Mouse (Mus musculus): ENCODE measurements at regions not wholly inside any gene's neighbourhood (a gene's known extent, or its start where the extent isn't known, plus 50 kb on each side); places are given as distances from the start of the nearest gene placed in this dataset.

GRCm38 (mm10) chr1:73112711-73113110, 97.0 kb upstream of the Tnp1 start:
- no peak overlapping the region for H3K4me3 ChIP-seq
- no peak for ATAC-seq (ENCODE audit: borderline replicate concordance, extremely low read depth, low FRiP score, low TSS enrichment)
- H3K27me3 ChIP-seq = no peaks in the 10 kb centered on the region
- H3K4me2 ChIP-seq = no peak overlapping the region
- H3K9ac ChIP-seq = no peak overlapping the region
- 70% methylated on average over 3 of the region's 3 CpGs for WGBS
- no peak overlapping the region for H3K27ac ChIP-seq
- no peaks in the 10 kb centered on the region for H3K4me1 ChIP-seq
- no peaks in the 10 kb centered on the region for H3K36me3 ChIP-seq
- H3K9me3 ChIP-seq = no peaks in the 10 kb centered on the region

GRCm38 (mm10) chr1:73111911-73112310, 96.2 kb upstream of the Tnp1 start:
- no peaks in the 10 kb centered on the region for H3K9me3 ChIP-seq
- 85% methylated on average over 5 of the region's 5 CpGs for WGBS
- no peak overlapping the region for H3K4me3 ChIP-seq
- no peaks in the 10 kb centered on the region for H3K36me3 ChIP-seq
- H3K4me1 ChIP-seq = no peaks in the 10 kb centered on the region
- H3K27ac ChIP-seq = no peak overlapping the region
- H3K27me3 ChIP-seq = no peaks in the 10 kb centered on the region
- no peak overlapping the region for H3K9ac ChIP-seq
- H3K4me2 ChIP-seq = no peak overlapping the region
- no peak for ATAC-seq (ENCODE audit: borderline replicate concordance, extremely low read depth, low FRiP score, low TSS enrichment)

- H3K4me1 ChIP-seq = no peaks in the 10 kb centered on the region
- peak; percentile 81 for ATAC-seq (ENCODE audit: borderline replicate concordance, extremely low read depth, low FRiP score, low TSS enrichment)
- no peaks in the 10 kb centered on the region for H3K36me3 ChIP-seq
- no peaks in the 10 kb centered on the region; the same call in 1 of the 2 replicates for H3K27me3 ChIP-seq
- WGBS = 70% methylated on average over 4 of the region's 4 CpGs
- H3K27ac ChIP-seq = no peak overlapping the region
- no peaks in the 10 kb centered on the region for H3K9me3 ChIP-seq
- H3K9ac ChIP-seq = no peak overlapping the region
- H3K4me2 ChIP-seq = no peak overlapping the region
- H3K4me3 ChIP-seq = no peak overlapping the region
Observed at GRCm38 (mm10) chr1:73105856-73106463, 90.3 kb upstream of the Tnp1 start.

- Histone ChIP-seq H3K4me1 (no peaks in the 10 kb centered on the region), H3K9me3 (no peaks in the 10 kb centered on the region), H3K4me2 (no peak overlapping the region)
Observed at GRCm38 (mm10) chr1:73097645-73098440, 82.1 kb upstream of the Tnp1 start.

GRCm38 (mm10) chr1:73089636-73090035, 73.9 kb upstream of the Tnp1 start:
- Histone ChIP-seq H3K36me3 (no peaks in the 10 kb centered on the region), H3K4me2 (no peak overlapping the region), H3K9me3 (no peaks in the 10 kb centered on the region), H3K27ac (no peak overlapping the region), H3K4me3 (no peak overlapping the region), H3K4me1 (0 out of 2 replicates have a peak, but pooled peaks cover 3% of the 10 kb centered on the region), H3K27me3 (no peaks in the 10 kb centered on the region), H3K9ac (no peak overlapping the region)
- ATAC-seq (ENCODE audit: borderline replicate concordance, extremely low read depth, low FRiP score, low TSS enrichment) = no peak
- 24% methylated on average over 3 of the region's 3 CpGs for WGBS

More at GRCm38 (mm10) chr1:73097645-73098440, 82.1 kb upstream of the Tnp1 start:
- Histone ChIP-seq H3K4me3 (no peak overlapping the region), H3K9ac (no peak overlapping the region), H3K27me3 (no peaks in the 10 kb centered on the region; the same call in 1 of the 2 replicates), H3K27ac (no peak overlapping the region), H3K36me3 (no peaks in the 10 kb centered on the region)
- WGBS = 66% methylated on average over 6 of the region's 6 CpGs
- ATAC-seq (ENCODE audit: borderline replicate concordance, extremely low read depth, low FRiP score, low TSS enrichment) = no peak

- no peaks in the 10 kb centered on the region for H3K27me3 ChIP-seq
- WGBS = 21% methylated on average over 2 of the region's 2 CpGs
- H3K36me3 ChIP-seq = no peaks in the 10 kb centered on the region
- no peak for ATAC-seq (ENCODE audit: borderline replicate concordance, extremely low read depth, low FRiP score, low TSS enrichment)
- no peak overlapping the region for H3K9ac ChIP-seq
- no peak overlapping the region for H3K4me3 ChIP-seq
- 0 out of 2 replicates have a peak, but pooled peaks cover 3% of the 10 kb centered on the region for H3K4me1 ChIP-seq
- H3K27ac ChIP-seq = no peak overlapping the region
- no peaks in the 10 kb centered on the region for H3K9me3 ChIP-seq
- no peak overlapping the region for H3K4me2 ChIP-seq
Observed at GRCm38 (mm10) chr1:73088494-73088893, 72.8 kb upstream of the Tnp1 start.

GRCm38 (mm10) chr1:73084946-73085345, 69.2 kb upstream of the Tnp1 start:
- no peak overlapping the region for H3K4me3 ChIP-seq
- H3K9me3 ChIP-seq = no peaks in the 10 kb centered on the region
- no peak overlapping the region for H3K27ac ChIP-seq
- no peak for ATAC-seq (ENCODE audit: borderline replicate concordance, extremely low read depth, low FRiP score, low TSS enrichment)
- no peak overlapping the region for H3K9ac ChIP-seq
- WGBS = 41% methylated on average over 2 of the region's 2 CpGs
- H3K4me2 ChIP-seq = no peak overlapping the region
- 0 out of 2 replicates have a peak, but pooled peaks cover 3% of the 10 kb centered on the region for H3K4me1 ChIP-seq
- no peaks in the 10 kb centered on the region for H3K27me3 ChIP-seq
- H3K36me3 ChIP-seq = no peaks in the 10 kb centered on the region

GRCm38 (mm10) chr1:73083396-73083795, 67.7 kb upstream of the Tnp1 start:
- no peaks in the 10 kb centered on the region for H3K27me3 ChIP-seq
- no peak overlapping the region for H3K4me3 ChIP-seq
- no peaks in the 10 kb centered on the region for H3K36me3 ChIP-seq
- H3K27ac ChIP-seq = no peak overlapping the region
- no peak overlapping the region for H3K9ac ChIP-seq
- no peak overlapping the region for H3K4me2 ChIP-seq
- H3K4me1 ChIP-seq = no peaks in the 10 kb centered on the region
- ATAC-seq (ENCODE audit: borderline replicate concordance, extremely low read depth, low FRiP score, low TSS enrichment) = no peak
- whole genome bisulfite sequencing = 72% methylated on average over 3 of the region's 3 CpGs
- no peaks in the 10 kb centered on the region for H3K9me3 ChIP-seq

- Histone ChIP-seq H3K4me1 (peaks cover 5% of the 10 kb centered on the region; the same call in 1 of the 2 replicates), H3K27ac (no peak overlapping the region), H3K4me2 (no peak overlapping the region), H3K36me3 (no peaks in the 10 kb centered on the region), H3K9me3 (no peaks in the 10 kb centered on the region), H3K27me3 (no peaks in the 10 kb centered on the region), H3K9ac (no peak overlapping the region), H3K4me3 (no peak overlapping the region)
- no peak for ATAC-seq (ENCODE audit: borderline replicate concordance, extremely low read depth, low FRiP score, low TSS enrichment)
- WGBS = 78% methylated on average over 2 of the region's 2 CpGs
Observed at GRCm38 (mm10) chr1:73079518-73079917, 63.8 kb upstream of the Tnp1 start.

- Histone ChIP-seq H3K27me3 (no peaks in the 10 kb centered on the region), H3K4me1 (peaks cover 5% of the 10 kb centered on the region; the same call in 1 of the 2 replicates), H3K9ac (no peak overlapping the region), H3K27ac (no peak overlapping the region), H3K4me2 (no peak overlapping the region), H3K9me3 (no peaks in the 10 kb centered on the region), H3K4me3 (no peak overlapping the region), H3K36me3 (no peaks in the 10 kb centered on the region)
- no peak for ATAC-seq (ENCODE audit: borderline replicate concordance, extremely low read depth, low FRiP score, low TSS enrichment)
- WGBS = 88% methylated on average over 4 of the region's 4 CpGs
Observed at GRCm38 (mm10) chr1:73077156-73077555, 61.4 kb upstream of the Tnp1 start.

- Histone ChIP-seq H3K4me1 (peaks cover 6% of the 10 kb centered on the region; the same call in 1 of the 2 replicates), H3K9ac (no peak overlapping the region), H3K36me3 (no peaks in the 10 kb centered on the region), H3K4me3 (no peak overlapping the region), H3K9me3 (no peaks in the 10 kb centered on the region), H3K27me3 (no peaks in the 10 kb centered on the region), H3K4me2 (no peak overlapping the region), H3K27ac (no peak overlapping the region)
- 60% methylated on average over 6 of the region's 6 CpGs for WGBS
- ATAC-seq (ENCODE audit: borderline replicate concordance, extremely low read depth, low FRiP score, low TSS enrichment) = no peak; the same call in 1 of the 2 replicates
Observed at GRCm38 (mm10) chr1:73075699-73076373, 60.1 kb upstream of the Tnp1 start.

GRCm38 (mm10) chr1:73075159-73075558, 59.5 kb upstream of the Tnp1 start:
- H3K4me3 ChIP-seq = no peak overlapping the region
- peaks cover 10% of the 10 kb centered on the region; the same call in 1 of the 2 replicates for H3K4me1 ChIP-seq
- no peaks in the 10 kb centered on the region for H3K9me3 ChIP-seq
- ATAC-seq (ENCODE audit: borderline replicate concordance, extremely low read depth, low FRiP score, low TSS enrichment) = no peak
- no peak overlapping the region for H3K27ac ChIP-seq
- WGBS = 56% methylated on average over 2 of the region's 2 CpGs
- no peak overlapping the region for H3K9ac ChIP-seq
- H3K36me3 ChIP-seq = no peaks in the 10 kb centered on the region
- no peaks in the 10 kb centered on the region for H3K27me3 ChIP-seq
- no peak overlapping the region for H3K4me2 ChIP-seq
